Mouse (Mus musculus): ENCODE measurements around the gene Aff3.

DNA sequence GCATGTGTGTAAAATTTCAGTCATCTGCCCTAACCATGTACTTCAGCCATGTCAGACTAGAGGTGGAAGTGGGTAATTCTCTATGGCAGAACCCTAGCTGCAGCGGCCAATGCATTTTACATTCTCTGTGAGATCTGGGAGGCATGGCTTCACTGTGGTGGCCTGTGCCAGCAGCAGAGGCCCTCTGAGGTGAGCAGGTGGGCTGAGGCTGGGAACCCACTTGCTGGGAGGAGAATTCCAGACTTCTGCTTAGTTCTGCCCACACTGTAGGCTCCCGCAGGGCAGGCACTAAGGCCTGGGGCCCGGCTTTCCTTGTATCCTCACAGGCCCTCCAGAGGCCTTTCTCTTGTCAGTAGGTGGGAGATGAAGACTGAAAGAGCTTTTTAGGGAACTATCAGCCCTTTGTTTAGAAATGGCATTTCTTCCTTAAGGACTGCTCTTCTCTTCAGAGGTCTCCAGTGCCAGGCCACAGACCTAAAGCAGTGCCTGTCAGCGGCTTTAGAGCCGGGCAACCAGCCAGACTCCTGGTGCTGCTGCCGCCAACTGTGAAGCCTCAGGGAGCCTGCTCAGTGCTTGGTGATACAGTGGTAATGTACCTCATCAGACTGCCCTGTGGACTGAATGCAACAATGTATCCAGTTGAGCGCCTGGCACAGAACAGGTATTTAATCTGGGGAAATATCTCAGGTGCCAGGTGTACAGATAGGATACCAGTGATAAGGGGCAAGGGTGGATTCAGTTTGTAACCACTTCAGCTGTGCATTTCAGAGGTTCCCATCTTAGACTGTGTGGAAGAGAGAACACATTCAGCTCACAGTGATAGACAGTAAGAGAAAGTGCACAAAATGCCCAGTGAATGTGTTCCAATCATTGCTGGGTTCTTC lies 356.7 kb downstream of the Aff3 start:
- TF ChIP-seq CTCF (IDR thresholded peaks at IDR 0.05; ENCODE audit: low read depth) (no peak), EP300 (IDR thresholded peaks at IDR 0.05; ENCODE audit: low read depth) (no peak)
